Mouse (Mus musculus) thymus, postnatal 4 days (tissue): Measurements from ENCODE around the gene Mapk1.
A peak's percentile ranks its signal among the peaks of the same experiment; 100 is the strongest.

Experiments used
- DNase-seq: peaks from one replicate; pipeline ENCODE4 v3.0.0; 2021

The Mapk1 gene

DNA sequence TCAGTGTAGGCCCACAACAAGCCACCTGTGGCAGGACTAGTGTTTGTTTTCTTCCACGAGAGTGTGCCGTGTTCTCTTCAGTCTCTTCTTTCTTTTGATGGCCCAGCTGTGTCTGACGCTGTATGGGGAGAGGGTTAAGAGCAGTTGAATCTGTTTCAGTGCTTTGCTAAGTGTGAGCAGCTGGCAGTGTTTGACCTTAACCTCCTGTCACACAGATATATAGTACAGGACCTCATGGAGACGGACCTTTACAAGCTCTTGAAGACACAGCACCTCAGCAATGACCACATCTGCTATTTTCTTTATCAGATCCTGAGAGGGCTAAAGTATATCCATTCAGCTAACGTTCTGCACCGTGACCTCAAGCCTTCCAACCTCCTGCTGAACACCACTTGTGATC lies 34.9 kb downstream of the Mapk1 start:
- no peak for DNase-seq

DNA sequence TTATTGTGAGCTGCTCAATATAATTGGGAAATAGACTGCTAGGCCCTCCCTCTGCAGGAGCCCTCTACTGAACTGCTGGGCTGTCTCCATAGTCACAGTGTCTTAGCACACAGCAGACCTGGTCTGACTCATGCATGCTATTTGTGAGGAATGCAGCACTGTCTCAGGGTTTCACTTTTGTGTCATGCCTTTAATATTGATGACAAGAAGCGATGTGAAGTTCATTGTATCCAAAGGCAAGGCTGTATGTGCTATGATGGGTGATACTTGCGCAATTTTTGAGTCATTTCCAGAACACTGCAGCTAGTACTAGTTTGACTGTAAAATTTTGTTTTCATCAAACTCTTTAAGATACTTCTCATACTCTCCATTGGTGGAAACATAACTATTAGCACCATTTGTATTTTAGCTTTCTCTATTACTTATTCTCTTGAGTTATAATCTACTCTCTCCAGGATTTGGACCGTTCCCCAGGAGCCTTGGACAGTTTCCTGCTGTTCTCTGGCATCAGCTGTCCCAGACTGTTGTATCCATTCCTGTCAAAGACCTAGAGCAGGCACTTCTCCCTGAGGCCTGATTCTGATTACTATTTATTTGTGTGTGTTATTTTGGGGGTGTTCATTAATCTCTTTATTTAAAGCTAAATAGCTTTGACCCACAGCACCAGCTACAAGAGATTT lies 41.4 kb downstream of the Mapk1 start:
- DNase-seq, result no peak

DNA sequence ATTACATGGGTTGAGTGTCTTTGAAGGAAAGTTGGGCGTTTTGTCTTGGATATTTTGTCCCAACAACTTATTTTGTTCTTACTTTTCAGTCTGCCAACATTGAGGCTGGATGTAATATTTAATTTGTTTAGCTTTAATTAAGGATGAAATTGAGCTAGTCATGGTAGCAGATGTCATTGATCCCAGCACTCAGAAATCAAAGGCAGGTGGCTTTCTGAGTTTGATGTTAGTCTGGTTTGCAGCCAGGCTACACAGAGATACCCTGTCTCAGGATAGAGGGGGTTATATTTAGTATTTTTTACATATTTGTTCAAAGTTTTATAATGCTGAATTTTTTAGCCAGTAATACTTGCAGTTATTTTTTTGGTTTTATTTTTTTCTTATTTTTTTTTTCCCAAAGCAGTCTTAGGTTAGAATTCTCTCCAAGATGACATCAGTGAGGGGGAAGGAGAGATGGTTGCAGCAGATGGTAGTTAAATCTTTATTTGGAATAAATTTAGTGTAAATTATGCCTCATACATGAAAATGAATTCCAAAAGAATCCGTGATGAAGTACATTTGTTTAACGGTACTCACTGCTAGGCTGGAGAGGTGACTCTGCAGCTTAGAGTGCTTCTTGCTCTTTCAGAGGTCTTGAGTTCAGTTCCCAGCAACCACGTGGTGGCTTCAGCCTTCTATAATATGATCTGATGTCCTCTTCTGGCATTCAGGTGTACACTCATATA lies 47.0 kb downstream of the Mapk1 start:
- no peak for DNase-seq

DNA sequence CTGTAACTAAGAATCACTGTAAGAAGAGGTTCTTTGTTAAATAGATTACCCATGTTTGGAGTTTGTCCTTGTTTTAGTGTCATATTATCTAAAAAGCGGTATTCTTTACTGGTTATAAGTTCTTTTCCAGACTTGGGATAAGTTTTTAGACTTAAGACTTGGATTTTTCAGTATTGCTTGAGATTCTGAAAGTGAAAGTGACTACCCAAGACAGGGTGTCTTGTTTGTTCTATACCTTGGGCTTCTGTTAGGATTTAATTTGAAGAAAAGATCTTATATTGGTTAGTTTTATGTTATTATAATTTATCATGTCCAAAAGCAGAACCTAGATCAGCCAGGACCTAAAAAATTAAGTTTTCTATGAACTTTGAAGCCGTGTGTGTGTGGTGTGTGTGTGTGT lies 50.6 kb downstream of the Mapk1 start:
- no peak for DNase-seq

DNA sequence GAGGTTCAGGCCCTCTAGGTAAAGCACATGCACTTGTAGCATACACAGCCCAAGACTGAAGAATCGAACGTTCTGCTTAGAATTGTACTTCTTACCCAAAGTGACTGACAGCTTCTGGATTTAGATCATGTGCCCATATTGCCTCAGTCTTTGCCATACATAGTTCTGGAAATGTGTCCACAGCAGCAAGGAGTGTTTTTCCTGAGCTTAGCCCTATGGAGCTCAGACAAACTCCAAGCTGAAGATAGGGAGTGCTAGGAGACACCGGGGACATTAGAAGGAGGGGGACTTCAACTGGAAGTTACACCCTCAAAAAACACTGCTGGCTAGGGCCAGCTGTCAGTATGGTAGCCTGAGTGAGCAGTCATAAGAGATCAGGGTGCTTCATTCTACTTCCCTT lies 57.5 kb downstream of the Mapk1 start:
- no peak for DNase-seq

DNA sequence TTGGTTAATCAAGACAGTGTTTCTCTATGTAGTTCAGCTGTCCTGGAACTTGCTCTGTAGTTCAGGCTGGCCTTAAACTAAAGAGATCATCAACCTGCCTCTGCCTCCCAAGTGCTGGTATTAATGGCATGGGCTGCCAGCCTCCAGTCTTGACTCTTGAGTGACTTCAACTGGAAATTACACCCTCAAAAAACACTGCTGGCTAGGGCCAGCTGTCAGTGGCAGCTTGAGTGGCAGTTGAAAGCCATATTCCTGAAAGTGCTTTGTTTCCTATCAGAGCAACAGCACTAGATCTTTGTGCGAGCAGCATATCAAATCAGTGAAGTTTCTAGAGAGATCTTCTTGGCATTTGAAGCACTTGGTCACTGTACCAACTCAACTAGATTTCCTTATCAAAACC lies 58.2 kb downstream of the Mapk1 start:
- DNase-seq, result no peak

DNA sequence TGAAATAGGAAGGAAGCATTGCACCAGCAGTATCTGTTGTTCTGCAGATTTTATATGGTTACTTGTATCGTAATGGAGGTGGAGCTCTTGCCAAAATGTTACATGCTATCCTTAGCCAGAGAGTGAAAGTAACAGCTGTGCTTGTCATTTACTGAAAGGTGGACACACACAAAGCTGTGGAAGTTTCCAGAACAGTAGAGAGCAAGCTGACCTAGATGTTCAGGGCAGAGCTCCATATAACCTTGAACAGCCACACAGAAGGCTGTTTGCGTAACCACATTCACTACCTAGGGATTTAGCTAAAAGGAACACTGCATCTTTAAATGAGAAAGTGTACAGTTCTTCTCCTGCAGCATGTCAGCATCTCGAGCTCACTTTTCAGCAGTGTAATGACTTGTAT lies 61.1 kb downstream of the Mapk1 start:
- DNase-seq, result no peak

GRCm38 (mm10) chr16:17045287-17045686 lies 62.1 kb downstream of the Mapk1 start:
- no peak for DNase-seq

DNA sequence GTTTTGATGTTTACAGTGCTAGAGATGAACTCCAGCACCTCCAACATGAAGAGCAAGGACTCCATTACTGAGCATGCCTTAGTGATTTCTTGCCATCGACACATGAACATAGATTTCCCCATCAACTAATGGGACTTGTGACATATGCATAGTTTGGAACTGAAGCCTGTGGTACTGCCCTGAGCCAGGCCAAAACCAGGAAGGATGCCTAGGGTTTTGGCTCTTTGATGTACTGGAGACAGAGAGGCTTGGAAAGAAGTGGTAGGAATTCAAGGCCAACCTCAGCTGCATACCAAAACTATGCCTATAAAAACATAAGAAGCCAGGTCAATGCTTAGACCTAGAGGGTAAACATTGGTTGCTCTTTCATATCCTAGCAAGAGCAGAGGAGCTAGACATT lies 66.7 kb downstream of the Mapk1 start:
- no peak for DNase-seq

DNA sequence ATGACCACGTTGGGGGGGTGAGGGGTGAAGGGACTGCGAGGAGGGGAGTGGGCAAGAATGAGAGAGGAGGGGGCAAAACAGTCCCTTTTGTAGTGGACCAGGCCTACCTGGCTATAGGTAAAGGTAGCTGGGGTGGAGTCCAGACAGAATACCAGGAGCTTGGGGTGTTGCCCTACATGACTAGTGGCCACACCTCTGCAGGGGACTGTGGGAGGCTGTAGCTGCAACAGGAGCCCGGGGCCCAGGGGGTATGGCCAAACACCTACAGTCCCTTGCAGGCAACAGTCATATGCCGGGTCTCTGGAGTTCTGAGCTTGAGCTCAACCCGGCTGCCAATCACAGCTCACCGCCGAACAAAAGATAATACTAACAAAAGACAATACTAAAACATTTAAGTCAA lies 68.9 kb downstream of the Mapk1 start:
- no peak for DNase-seq

GRCm38 (mm10) chr16:17053903-17054302 lies 70.7 kb downstream of the Mapk1 start:
- no peak for DNase-seq

DNA sequence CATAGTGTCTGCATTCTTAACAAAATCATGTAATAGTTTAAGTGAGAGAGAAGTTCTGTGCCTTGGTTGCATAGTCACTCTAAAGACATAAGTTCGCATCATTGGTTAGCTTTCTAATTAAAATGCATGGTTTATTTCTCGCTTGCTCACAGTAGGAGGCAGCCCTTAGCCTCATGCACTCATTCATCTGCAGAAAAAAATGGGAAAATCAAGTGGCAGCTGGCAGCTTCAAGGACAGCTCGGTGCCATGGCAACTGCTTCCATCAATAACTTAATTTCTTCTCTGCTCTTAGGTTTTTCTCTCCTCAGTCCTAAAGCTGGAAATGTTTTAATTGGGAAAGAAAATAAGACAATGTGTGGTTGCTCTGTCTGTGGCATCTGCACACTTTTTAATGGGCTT lies 72.4 kb downstream of the Mapk1 start:
- DNase-seq, result no peak

GRCm38 (mm10) chr16:17062338-17062737 lies 79.2 kb downstream of the Mapk1 start:
- no peak for DNase-seq

DNA sequence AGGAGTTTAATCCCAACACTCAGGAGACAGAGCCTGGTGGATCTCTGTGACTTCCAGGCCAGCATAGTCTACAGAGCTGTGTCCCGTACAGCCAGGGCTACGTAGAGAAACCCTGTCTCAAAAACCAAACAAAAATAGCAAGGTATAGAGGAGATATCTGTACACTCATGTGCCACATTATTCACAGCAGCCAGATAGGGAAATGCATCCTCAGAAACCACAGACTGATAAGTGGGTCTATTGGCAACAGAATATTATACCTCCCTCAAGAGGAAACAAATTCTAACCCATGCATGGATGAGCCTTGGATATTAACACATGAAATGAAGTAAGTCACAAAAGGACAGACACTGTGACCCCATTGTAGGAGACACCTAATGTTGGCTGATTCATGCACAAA lies 84.4 kb downstream of the Mapk1 start:
- no peak for DNase-seq

- peak; percentile 84 for DNase-seq
Observed at GRCm38 (mm10) chr16:17069511-17070443, 86.6 kb downstream of the Mapk1 start, which contains the start of gene Ypel1. Gene Ypel1, plus strand, starts transcription at chr16:17069696.

- no peak for DNase-seq
Observed at GRCm38 (mm10) chr16:17070716-17071115, 87.5 kb downstream of the Mapk1 start.

GRCm38 (mm10) chr16:17073000-17073399 lies 89.8 kb downstream of the Mapk1 start:
- DNase-seq, result no peak

GRCm38 (mm10) chr16:17076301-17076700 lies 93.1 kb downstream of the Mapk1 start:
- DNase-seq, result peak; percentile 27

GRCm38 (mm10) chr16:17076869-17077268 lies 93.7 kb downstream of the Mapk1 start:
- DNase-seq, result no peak

GRCm38 (mm10) chr16:17078101-17078500 lies 94.9 kb downstream of the Mapk1 start:
- DNase-seq, result no peak

DNA sequence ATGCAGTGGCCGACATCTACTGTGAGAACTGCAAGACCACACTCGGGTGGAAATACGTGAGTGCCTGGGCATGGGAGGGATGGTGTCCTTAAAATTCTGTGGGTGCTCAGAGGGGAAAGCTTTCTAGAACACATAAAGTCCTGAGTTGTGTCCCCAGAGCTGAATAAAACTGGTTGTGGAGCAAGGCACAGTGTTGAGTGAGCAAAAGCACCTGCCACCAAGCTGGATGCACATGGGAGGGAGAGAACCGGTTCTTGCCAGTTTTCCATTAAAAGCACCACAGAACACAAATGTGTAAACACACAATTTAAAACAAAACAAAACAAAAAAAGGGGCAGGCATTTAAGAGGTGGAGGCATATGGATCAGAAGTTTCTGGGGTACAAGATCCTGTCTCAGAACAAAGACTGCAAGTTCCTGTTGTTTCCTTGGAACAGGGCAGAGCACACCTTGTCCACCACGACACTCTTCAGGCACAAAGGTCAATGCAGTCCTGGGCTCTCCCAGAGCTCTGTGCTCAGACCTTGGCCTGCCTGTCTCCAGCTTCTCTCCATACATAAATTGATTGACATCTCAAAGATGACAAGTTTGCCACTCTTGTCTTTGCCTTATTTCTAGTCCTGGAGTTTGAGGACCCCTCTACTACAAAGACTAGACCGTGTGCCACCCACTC lies 99.1 kb downstream of the Mapk1 start:
- DNase-seq, result no peak

DNA sequence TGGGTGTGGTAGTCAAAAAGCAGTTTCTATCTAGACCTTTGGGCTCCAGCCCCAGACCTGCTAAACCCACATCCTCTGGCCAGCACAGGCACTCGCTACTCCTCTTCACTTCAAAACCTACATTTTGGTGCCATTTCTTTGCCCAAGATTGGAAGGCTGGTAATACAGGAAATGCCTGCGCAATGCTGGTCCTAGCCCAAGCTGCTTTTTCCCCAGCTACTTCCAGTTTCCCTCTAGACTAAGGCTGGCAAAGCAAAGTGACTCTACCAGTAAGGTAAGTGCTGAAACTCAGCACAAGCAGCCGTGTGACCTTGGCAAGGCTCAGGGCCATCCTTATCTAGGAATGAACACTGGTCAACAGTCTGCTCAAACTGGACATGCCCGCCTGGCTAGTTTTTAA lies 102.5 kb downstream of the Mapk1 start:
- no peak for DNase-seq

- DNase-seq, result no peak
Observed at GRCm38 (mm10) chr16:17086241-17086640, 103.1 kb downstream of the Mapk1 start.
